Mouse (Mus musculus) thymus, adult 2 months (tissue): Measurements from ENCODE around the gene Psip1. TPM values are rescaled to one million over a fixed set of nuclear protein-coding genes. Genes with fewer than 3 reads are reported as not detected.

Experiments used
- DNase-seq: peaks from one replicate; pipeline ENCODE4 v3.0.0; 2021
- H3K27ac ChIP-seq: fragments of 200-500 bp; 2 replicates; pipeline ENCODE4 v1.5.1; 2012; ENCODE audit warnings: low read length, control low read depth; ENCODE audit not compliant: control insufficient read depth, insufficient read depth
- H3K27me3 ChIP-seq: fragments of 200-500 bp; 2 replicates; pipeline ENCODE4 v1.6.1; 2012; ENCODE audit warnings: mild to moderate bottlenecking, low read length, moderate library complexity, mixed read lengths; ENCODE audit not compliant: control insufficient read depth, insufficient read depth
- H3K36me3 ChIP-seq: fragments of 200-500 bp; 2 replicates; pipeline ENCODE4 v1.6.1; 2012; ENCODE audit warnings: mild to moderate bottlenecking, low read length, moderate library complexity; ENCODE audit not compliant: control insufficient read depth, insufficient read depth
- H3K4me1 ChIP-seq: fragments of 200-500 bp; replicated peaks from 2 replicates; pipeline ENCODE4 v1.6.1; 2012; ENCODE audit warnings: low read length; ENCODE audit not compliant: control insufficient read depth, insufficient read depth
- H3K4me3 ChIP-seq: fragments of 200-500 bp; 2 replicates; pipeline ENCODE4 v1.5.1; 2012; ENCODE audit warnings: mild to moderate bottlenecking, low read length, control low read depth, moderate library complexity; ENCODE audit not compliant: control insufficient read depth, insufficient read depth
- CTCF ChIP-seq: fragments of 200-500 bp; IDR thresholded peaks from 2 replicates; pipeline ENCODE4 v1.5.1; 2012; ENCODE audit warnings: mild to moderate bottlenecking, control low read depth, low read length, moderate library complexity, borderline replicate concordance; ENCODE audit not compliant: control insufficient read depth, poor library complexity, insufficient read depth; ENCODE audit errors: extremely low read depth
- POLR2A ChIP-seq: fragments of 200-500 bp; IDR thresholded peaks from 2 replicates; pipeline ENCODE4 v1.6.1; 2012; ENCODE audit warnings: mild to moderate bottlenecking, low read length, control low read depth, moderate library complexity; ENCODE audit not compliant: control insufficient read depth, poor library complexity, insufficient read depth; ENCODE audit errors: extremely low read depth
- WGBS: fragments of 180-500 bp; shearing (Covaris S2); methylation state at CpG from one replicate; pipeline ENCODE4 v1.1.7; 2018; 5-methylcytosine and 5-hydroxymethylcytosine counted together
- polyA plus RNA-seq: library from polyadenylated mRNA; depleted of rRNA; stranded (reverse); fragments of >200 nt; gene quantifications from 2 replicates; pipeline ENCODE4 v1.2.3, GENCODE M21; 2012

Psip1 gene
- polyA plus RNA-seq, 1 experiment = 72.0 TPM

DNA sequence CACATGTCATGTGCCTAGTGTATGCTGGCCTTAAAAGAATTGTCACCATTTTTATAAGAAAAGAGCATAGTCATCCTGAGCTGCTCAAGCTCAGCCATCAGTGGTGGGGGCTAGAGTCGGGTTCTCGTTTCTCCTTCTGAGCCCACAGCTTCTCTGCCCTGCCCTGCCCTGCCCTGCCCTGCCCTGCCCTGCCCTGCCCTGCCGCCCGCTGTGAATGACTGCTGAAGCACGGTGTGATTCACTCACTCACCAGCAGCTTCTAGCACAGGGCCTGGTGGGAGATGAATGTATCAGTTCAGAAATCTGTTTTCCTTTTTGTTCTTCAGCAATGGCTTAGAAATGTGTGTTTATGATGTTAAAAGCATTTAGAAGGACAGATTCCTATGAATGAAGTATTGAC is 47.2 kb downstream of the Psip1 start:
- no peak for TF ChIP-seq CTCF
- no peak for TF ChIP-seq POLR2A
- H3K36me3 ChIP-seq = peaks cover 61% of the 10 kb centered on the region
- WGBS = 68% methylated on average over 5 of the region's 5 CpGs
- no peak overlapping the region for H3K4me3 ChIP-seq
- DNase-seq = no peak
- no peaks in the 10 kb centered on the region for H3K4me1 ChIP-seq
- H3K27me3 ChIP-seq = no peaks in the 10 kb centered on the region
- H3K27ac ChIP-seq = no peak overlapping the region

GRCm38 (mm10) chr4:83438116-83438515 is 48.1 kb downstream of the Psip1 start:
- TF ChIP-seq CTCF (no peak), POLR2A (no peak)
- Histone ChIP-seq H3K27ac (no peak overlapping the region), H3K4me1 (no peaks in the 10 kb centered on the region), H3K27me3 (no peaks in the 10 kb centered on the region), H3K36me3 (peaks cover 66% of the 10 kb centered on the region), H3K4me3 (no peak overlapping the region)
- DNase-seq = no peak

DNA sequence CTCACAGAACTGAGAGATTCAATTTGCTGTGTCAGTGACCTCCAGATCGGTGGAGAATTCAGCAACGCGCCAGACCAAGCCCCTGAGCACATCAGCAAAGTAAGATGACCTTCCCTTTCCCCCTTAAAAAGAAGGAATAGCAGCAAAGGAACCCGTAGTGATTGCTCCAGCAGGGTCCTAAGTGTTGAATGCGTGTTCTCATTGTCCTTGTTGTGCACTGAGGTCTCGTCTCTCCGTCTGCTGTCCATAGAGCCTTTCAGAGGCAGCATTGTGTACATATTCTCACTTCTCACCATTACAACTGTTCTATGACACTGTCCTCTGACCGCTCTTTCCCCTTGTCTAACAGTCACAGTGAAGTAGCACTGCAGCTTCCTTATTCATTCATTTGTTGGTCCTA is 49.9 kb downstream of the Psip1 start:
- Histone ChIP-seq H3K4me1 (no peaks in the 10 kb centered on the region), H3K36me3 (peaks cover 60% of the 10 kb centered on the region), H3K27me3 (no peaks in the 10 kb centered on the region), H3K27ac (no peak overlapping the region), H3K4me3 (no peak overlapping the region)
- TF ChIP-seq POLR2A = no peak
- TF ChIP-seq CTCF = no peak
- no peak for DNase-seq
- WGBS = 99% methylated on average over 8 of the region's 8 CpGs

DNA sequence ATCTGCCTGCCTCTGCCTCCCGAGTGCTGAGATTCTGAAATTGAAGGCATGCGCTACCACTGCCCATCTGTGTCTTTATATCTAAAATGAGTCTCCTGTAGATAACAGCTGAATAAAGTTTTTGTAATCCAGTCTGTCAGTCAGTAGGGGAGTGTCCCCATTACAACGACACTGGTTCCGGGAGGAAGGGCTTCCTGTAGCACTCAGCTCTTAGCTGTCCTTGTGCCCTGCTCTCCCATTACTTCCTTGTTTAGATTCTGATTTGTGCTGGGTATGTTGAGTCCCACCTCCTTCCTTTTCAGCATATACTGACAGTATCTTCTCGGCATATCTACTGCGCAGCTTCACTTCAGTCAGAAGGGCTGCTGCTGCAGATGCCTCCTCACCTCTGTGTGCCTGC is 53.4 kb downstream of the Psip1 start:
- Histone ChIP-seq H3K27ac (no peak overlapping the region), H3K27me3 (no peaks in the 10 kb centered on the region), H3K4me1 (no peaks in the 10 kb centered on the region), H3K36me3 (peaks cover 56% of the 10 kb centered on the region), H3K4me3 (no peak overlapping the region)
- no peak for DNase-seq
- TF ChIP-seq CTCF (no peak), POLR2A (no peak)
- WGBS = 97% methylated on average over 6 of the region's 6 CpGs

- peaks cover 54% of the 10 kb centered on the region for H3K36me3 ChIP-seq
- H3K4me1 ChIP-seq = no peaks in the 10 kb centered on the region
- TF ChIP-seq POLR2A (no peak), CTCF (no peak)
- 97% methylated on average over 7 of the region's 7 CpGs for WGBS
- H3K27me3 ChIP-seq = no peaks in the 10 kb centered on the region
- H3K27ac ChIP-seq = no peak overlapping the region
- no peak overlapping the region for H3K4me3 ChIP-seq
- no peak for DNase-seq
Observed at GRCm38 (mm10) chr4:83431950-83432349, 54.3 kb downstream of the Psip1 start.

GRCm38 (mm10) chr4:83428845-83429244 is 57.4 kb downstream of the Psip1 start:
- peak; percentile 35 for DNase-seq
- Histone ChIP-seq H3K4me3 (no peak overlapping the region), H3K4me1 (no peaks in the 10 kb centered on the region), H3K27ac (no peak overlapping the region), H3K27me3 (no peaks in the 10 kb centered on the region), H3K36me3 (peaks cover 33% of the 10 kb centered on the region)
- WGBS = 96% methylated on average over 4 of the region's 4 CpGs
- no peak for TF ChIP-seq CTCF
- no peak for TF ChIP-seq POLR2A

DNA sequence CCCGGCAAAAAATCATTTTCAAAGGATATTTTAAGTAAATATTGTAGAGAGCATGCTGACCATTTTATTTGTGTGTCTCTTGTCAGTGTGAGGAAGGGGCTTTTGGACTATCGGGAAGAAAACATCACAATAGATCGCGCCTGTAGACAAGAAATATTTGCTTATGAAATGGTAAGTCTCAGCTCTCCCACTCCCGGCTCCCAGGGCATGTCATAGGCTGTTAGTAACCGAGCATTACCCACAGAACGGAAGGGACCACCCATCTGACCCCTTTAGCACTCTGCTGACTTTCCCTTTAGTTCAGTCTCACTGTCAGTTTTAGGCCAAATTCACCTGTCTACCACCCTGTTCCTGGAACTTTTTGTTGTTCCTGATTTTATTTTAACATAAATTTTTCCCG is 58.6 kb downstream of the Psip1 start:
- 97% methylated on average over 8 of the region's 8 CpGs for WGBS
- H3K36me3 ChIP-seq = peaks cover 38% of the 10 kb centered on the region
- no peaks in the 10 kb centered on the region for H3K4me1 ChIP-seq
- TF ChIP-seq CTCF (no peak), POLR2A (no peak)
- no peaks in the 10 kb centered on the region for H3K27me3 ChIP-seq
- H3K4me3 ChIP-seq = no peak overlapping the region
- H3K27ac ChIP-seq = no peak overlapping the region
- DNase-seq = no peak
